7 mouse cellular contexts compared by ENCODE assay signal in genomic region chr13:17802880-17803279, GRCm38 (mm10). TPM values are rescaled to one million over a fixed set of nuclear protein-coding genes. Genes with fewer than 3 reads are reported as not detected.
DNase-seq lines count a peak whose midpoint lies in the region; ATAC-seq and TF ChIP-seq lines count a peak whose summit lies in the region.

No protein-coding gene starts in this region.

- no peaks in the 10 kb centered on the region for H3K9me3 ChIP-seq in lung, embryonic 14.5 days (ENCODE audit: low read depth, low read length)
- no peaks in the 10 kb centered on the region for H3K9me3 ChIP-seq in embryonic facial prominence, embryonic 14.5 days (ENCODE audit: control insufficient read depth, low read length)
- H3K9me3 ChIP-seq in limb, embryonic 10.5 days (replicated peaks) = no peaks in the 10 kb centered on the region

- H3K4me3 ChIP-seq in lung, embryonic 14.5 days (ENCODE audit: low read depth, low read length) = peak overlapping the region; percentile 89
- peak overlapping the region; percentile 98 for H3K4me3 ChIP-seq in embryonic facial prominence, embryonic 14.5 days (ENCODE audit: low read depth, low read length)
- H3K4me3 ChIP-seq in limb, embryonic 10.5 days = peak overlapping the region; percentile 99
- H3K4me3 ChIP-seq in olfactory bulb, adult 2 months (ENCODE audit: insufficient read depth, low read depth, low read length) = peak overlapping the region; percentile 71

- no peak for ATAC-seq in lung, embryonic 14.5 days (ENCODE audit: insufficient read depth)
- no peak for ATAC-seq in embryonic facial prominence, embryonic 14.5 days (ENCODE audit: low read depth)

- H3K9ac ChIP-seq in lung, embryonic 14.5 days = peak overlapping the region; percentile 96
- H3K9ac ChIP-seq in embryonic facial prominence, embryonic 14.5 days (ENCODE audit: low read depth, low read length) = peak overlapping the region; percentile 93

- peak overlapping the region; percentile 77 for H3K4me2 ChIP-seq in lung, embryonic 14.5 days
- H3K4me2 ChIP-seq in embryonic facial prominence, embryonic 14.5 days (ENCODE audit: low read depth, low read length) = peak overlapping the region; percentile 86

- TF ChIP-seq CTCF in lung, embryonic 14.5 days (IDR thresholded peaks at IDR 0.05; ENCODE audit: low read depth) = no peak
- no peak for TF ChIP-seq CTCF in olfactory bulb, adult 2 months (IDR thresholded peaks at IDR 0.05; ENCODE audit: insufficient read depth, low read depth, low read length)

- peak overlapping the region; percentile 98; the same call in 1 of the 2 replicates for H3K27ac ChIP-seq in lung, embryonic 14.5 days (ENCODE audit: low read depth)
- peak overlapping the region; percentile 97; the same call in 1 of the 2 replicates for H3K27ac ChIP-seq in embryonic facial prominence, embryonic 14.5 days (replicated peaks; ENCODE audit: low read depth, low read length)
- H3K27ac ChIP-seq in limb, embryonic 10.5 days = peak overlapping the region; percentile 94
- H3K27ac ChIP-seq in olfactory bulb, adult 2 months (ENCODE audit: insufficient read depth, low read depth, low read length) = no peak overlapping the region

- peaks cover 2% of the 10 kb centered on the region; the same call in 1 of the 2 replicates for H3K4me1 ChIP-seq in lung, embryonic 14.5 days (ENCODE audit: insufficient read depth)
- H3K4me1 ChIP-seq in embryonic facial prominence, embryonic 14.5 days (ENCODE audit: control insufficient read depth, insufficient read depth, low read length) = peaks cover 14% of the 10 kb centered on the region; the same call in 1 of the 2 replicates
- peaks cover 12% of the 10 kb centered on the region for H3K4me1 ChIP-seq in limb, embryonic 10.5 days
- H3K4me1 ChIP-seq in olfactory bulb, adult 2 months (ENCODE audit: control insufficient read depth, insufficient read depth, low read length) = no peaks in the 10 kb centered on the region

- H3K36me3 ChIP-seq in lung, embryonic 14.5 days (ENCODE audit: insufficient read depth) = 0 out of 2 replicates have a peak, but pooled peaks cover 5% of the 10 kb centered on the region
- H3K36me3 ChIP-seq in embryonic facial prominence, embryonic 14.5 days (ENCODE audit: control insufficient read depth, insufficient read depth, low read length) = peaks cover 9% of the 10 kb centered on the region; the same call in 1 of the 2 replicates
- peaks cover 14% of the 10 kb centered on the region for H3K36me3 ChIP-seq in limb, embryonic 10.5 days

- TF ChIP-seq POLR2A in olfactory bulb, adult 2 months (IDR thresholded peaks at IDR 0.05; ENCODE audit: insufficient read depth, low read depth, low read length) = no peak

- no peaks in the 10 kb centered on the region for H3K27me3 ChIP-seq in lung, embryonic 14.5 days (ENCODE audit: insufficient read depth, low read length)
- no peaks in the 10 kb centered on the region for H3K27me3 ChIP-seq in embryonic facial prominence, embryonic 14.5 days (replicated peaks; ENCODE audit: control insufficient read depth, insufficient read depth, low read length)
- no peaks in the 10 kb centered on the region for H3K27me3 ChIP-seq in limb, embryonic 10.5 days (ENCODE audit: low read depth, poor library complexity, severe bottlenecking)

- DNase-seq in lung, embryonic 14.5 days = no peak
- DNase-seq in lung, postnatal 14 days = no peak
- no peak for DNase-seq in embryonic facial prominence, embryonic 14.5 days (ENCODE audit: low spot score)
- no peak for DNase-seq in limb, embryonic 10.5 days (ENCODE audit: low spot score)
- DNase-seq in cerebellum, adult 9-11 months = no peak
- no peak for DNase-seq in frontal cortex, postnatal 10 days (ENCODE audit: low spot score in 2 of 2)

- WGBS in lung, embryonic 14.5 days = 1% methylated on average over 3 of the region's 3 CpGs
- 6% methylated on average over 3 of the region's 3 CpGs for WGBS in embryonic facial prominence, embryonic 14.5 days
- WGBS in limb, embryonic 10.5 days = 11% methylated on average over 3 of the region's 3 CpGs
- 1% methylated on average over 3 of the region's 3 CpGs for WGBS in olfactory bulb, adult 2 months

RNA-seq across cellular contexts. Expression of gene Cdk13, which starts 2.0 kb away (rescaled TPM):
- polyA plus RNA-seq in lung, embryonic 14.5 days (2014; fragmentation: Nextera tagmentation; extraction: Ambion mirVana) = 23.0 and 27.6 TPM in 2 replicates
- polyA plus RNA-seq in embryonic facial prominence, embryonic 14.5 days (2014; fragmentation: Nextera tagmentation; extraction: Ambion mirVana) = 18.7 and 20.3 TPM in 2 replicates
- 14.4 and 15.5 TPM in 2 replicates for polyA plus RNA-seq in limb, embryonic 10.5 days (2016; fragmentation: Nextera tagmentation; extraction: Ambion mirVana)
- 65.0 TPM in 1 of 2 replicates, not detected in the other for polyA plus RNA-seq in olfactory bulb, adult 2 months (2012; ENCODE audit: insufficient read depth, insufficient read length, low replicate concordance, missing spikeins)
